Mouse (Mus musculus) embryonic fibroblast, embryonic 13.5 days (primary cell): ENCODE data around the gene Rragd.

Source experiments
- CTCF ChIP-seq: IDR thresholded peaks from 2 replicates; pipeline ENCODE4 v1.5.1; 2011; ENCODE audit warnings: mild to moderate bottlenecking, control low read depth, low read length, moderate library complexity, borderline replicate concordance; ENCODE audit not compliant: insufficient read depth
- POLR2A ChIP-seq: IDR thresholded peaks from 2 replicates; pipeline ENCODE4 v1.6.1; 2011; ENCODE audit warnings: low read depth, mild to moderate bottlenecking, control low read depth, low read length, moderate library complexity

DNA sequence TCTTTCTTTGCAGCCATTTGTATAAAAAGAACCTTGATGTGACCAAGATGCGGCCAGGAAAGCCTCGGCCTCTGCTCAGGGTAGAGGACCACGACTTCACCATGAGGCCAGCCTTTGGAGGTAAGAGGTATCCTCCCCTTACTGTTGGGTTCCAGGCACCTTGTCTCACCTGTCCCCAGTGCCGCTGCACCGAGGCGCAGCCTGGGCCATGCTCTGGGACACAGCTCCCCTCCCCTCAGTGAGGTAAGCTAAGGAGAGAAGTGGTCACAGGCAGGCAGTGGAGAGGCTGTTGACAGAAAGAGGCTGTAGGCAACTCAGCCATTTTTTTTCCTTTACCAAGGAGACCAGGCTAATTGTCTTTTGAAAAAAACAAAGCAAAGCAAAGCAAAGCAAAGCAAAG, 88.5 kb downstream of the Rragd start:
- no peak for TF ChIP-seq CTCF
- no peak for TF ChIP-seq POLR2A
